Mouse (Mus musculus): ENCODE measurements around the gene Grk2. TPM values are rescaled to one million over a fixed set of nuclear protein-coding genes. Genes with fewer than 3 reads are reported as not detected.
A peak's percentile ranks its signal among the peaks of the same experiment; 100 is the strongest.

The Grk2 gene
- total RNA-seq, 2 experiments from 2014 or later: 184 to 192 TPM

GRCm38 (mm10) chr19:4304251-4304821, 1.7 kb downstream of the Grk2 start:
- no peak for DNase-seq (ENCODE audit: low spot score in 2 of 2)

- peak in 1 of 2 experiments; percentile 39 for DNase-seq (ENCODE audit: low spot score in 2 of 2)
Observed at GRCm38 (mm10) chr19:4303640-4303995, 2.4 kb downstream of the Grk2 start.

GRCm38 (mm10) chr19:4302936-4303639, 2.9 kb downstream of the Grk2 start:
- DNase-seq (ENCODE audit: low spot score in 2 of 2): peak in 1 of 2 experiments; percentile 63

GRCm38 (mm10) chr19:4301735-4302651, 4.0 kb downstream of the Grk2 start:
- peak in 1 of 2 experiments; percentile 64 for DNase-seq (ENCODE audit: low spot score in 2 of 2)

- DNase-seq (ENCODE audit: low spot score in 2 of 2): no peak
Observed at GRCm38 (mm10) chr19:4300852-4301734, 4.9 kb downstream of the Grk2 start.

GRCm38 (mm10) chr19:4300271-4300704, 5.7 kb downstream of the Grk2 start:
- DNase-seq (ENCODE audit: low spot score in 2 of 2): peak in 1 of 2 experiments; percentile 41

- no peak for DNase-seq (ENCODE audit: low spot score in 2 of 2)
Observed at GRCm38 (mm10) chr19:4299574-4300270, 6.3 kb downstream of the Grk2 start.

GRCm38 (mm10) chr19:4299126-4299525, 6.9 kb downstream of the Grk2 start:
- no peak for DNase-seq (ENCODE audit: low spot score in 2 of 2)

GRCm38 (mm10) chr19:4298322-4299121, 7.5 kb downstream of the Grk2 start:
- no peak for DNase-seq (ENCODE audit: low spot score in 2 of 2)

- DNase-seq (ENCODE audit: low spot score in 2 of 2): no peak
Observed at GRCm38 (mm10) chr19:4297851-4298250, 8.2 kb downstream of the Grk2 start.

- no peak for DNase-seq (ENCODE audit: low spot score in 2 of 2)
Observed at GRCm38 (mm10) chr19:4296611-4297010, 9.4 kb downstream of the Grk2 start.

- no peak for DNase-seq (ENCODE audit: low spot score in 2 of 2)
Observed at GRCm38 (mm10) chr19:4295391-4295790, 10.6 kb downstream of the Grk2 start.

GRCm38 (mm10) chr19:4294381-4295097, 11.5 kb downstream of the Grk2 start:
- no peak for DNase-seq (ENCODE audit: low spot score in 2 of 2)

GRCm38 (mm10) chr19:4291161-4291560, 14.9 kb downstream of the Grk2 start:
- no peak for DNase-seq (ENCODE audit: low spot score in 2 of 2)

GRCm38 (mm10) chr19:4290749-4291148, 15.3 kb downstream of the Grk2 start:
- DNase-seq (ENCODE audit: low spot score in 2 of 2): no peak

GRCm38 (mm10) chr19:4283653-4284052, 22.4 kb downstream of the Grk2 start:
- no peak for DNase-seq (ENCODE audit: low spot score in 2 of 2)

- peak; percentile 91 to 94 for DNase-seq (ENCODE audit: low spot score in 2 of 2)
Observed at GRCm38 (mm10) chr19:4282898-4283553, 23.0 kb downstream of the Grk2 start, which contains the start of gene Ankrd13d. Gene Ankrd13d, minus strand, starts transcription at chr19:4283137.

- DNase-seq (ENCODE audit: low spot score in 2 of 2): no peak
Observed at GRCm38 (mm10) chr19:4280425-4280824, 25.6 kb downstream of the Grk2 start.

All from layer of hippocampus, adult 18-20 months (tissue).